Mouse (Mus musculus) forebrain, embryonic 14.5 days (tissue): ENCODE measurements around the gene Zfp575. TPM values are rescaled to one million over a fixed set of nuclear protein-coding genes. Genes with fewer than 3 reads are reported as not detected.
A peak's percentile ranks its signal among the peaks of the same experiment; 100 is the strongest.

Experiments
- ATAC-seq: fragments of 200-750 bp; cut with Nextera tagmentation; 2 replicates; pipeline ENCODE4 v1.8.0; 2017; ENCODE audit warnings: mild to moderate bottlenecking, moderate library complexity
- DNase-seq: peaks from one replicate; pipeline ENCODE4 v3.0.0-alpha.2; 2015; ENCODE audit warnings: low spot score
- H3K27ac ChIP-seq: fragments of 300-500 bp; sonication (generic); 2 replicates; pipeline ENCODE4 v1.5.1; 2014; ENCODE audit warnings: low read depth, mild to moderate bottlenecking, control low read depth, low read length, moderate library complexity
- H3K27me3 ChIP-seq: fragments of 300-500 bp; sonication (generic); replicated peaks from 2 replicates; pipeline ENCODE4 v1.6.1; 2014; ENCODE audit warnings: low read length, control low read depth, mixed read lengths; ENCODE audit not compliant: control insufficient read depth, insufficient read depth
- H3K36me3 ChIP-seq: fragments of 300-500 bp; sonication (generic); 2 replicates; pipeline ENCODE4 v1.6.1; 2014; ENCODE audit warnings: low read length, control low read depth; ENCODE audit not compliant: control insufficient read depth, insufficient read depth
- H3K4me1 ChIP-seq: fragments of 300-500 bp; sonication (generic); 2 replicates; pipeline ENCODE4 v1.6.1; 2014; ENCODE audit warnings: antibody characterized with exemption, low read length, control low read depth; ENCODE audit not compliant: control insufficient read depth, insufficient read depth
- H3K4me2 ChIP-seq: fragments of 300-500 bp; sonication (generic); 2 replicates; pipeline ENCODE4 v1.6.1; 2014; ENCODE audit warnings: mild to moderate bottlenecking, control low read depth, low read length
- H3K4me3 ChIP-seq: fragments of 300-500 bp; sonication (generic); 2 replicates; pipeline ENCODE4 v1.5.1; 2014; ENCODE audit warnings: low read depth, low read length, control low read depth
- H3K9ac ChIP-seq: fragments of 300-500 bp; sonication (generic); 2 replicates; pipeline ENCODE4 v1.6.1; 2014; ENCODE audit warnings: mild to moderate bottlenecking, low read length, control low read depth, moderate library complexity
- H3K9me3 ChIP-seq: fragments of 300-500 bp; sonication (generic); replicated peaks from 2 replicates; pipeline ENCODE4 v1.6.1; 2016; ENCODE audit warnings: low read length, control low read depth, mixed read lengths; ENCODE audit not compliant: control insufficient read depth
- WGBS: fragments of 180-500 bp; shearing (Covaris S2); extraction: QIAGEN DNeasy Blood & Tissue Kit; methylation state at CpG from one replicate; pipeline ENCODE4 v1.1.7; 2014; 5-methylcytosine and 5-hydroxymethylcytosine counted together
- polyA plus RNA-seq: library from polyadenylated mRNA; unstranded; fragments of >200 nt; fragmentation: Nextera tagmentation; extraction: Ambion mirVana; gene quantifications from 2 replicates; pipeline ENCODE4 v1.2.1, GENCODE M21; 2014

Gene Zfp575
- polyA plus RNA-seq, 1 experiment from 2014 or later: 3.3 TPM

DNA sequence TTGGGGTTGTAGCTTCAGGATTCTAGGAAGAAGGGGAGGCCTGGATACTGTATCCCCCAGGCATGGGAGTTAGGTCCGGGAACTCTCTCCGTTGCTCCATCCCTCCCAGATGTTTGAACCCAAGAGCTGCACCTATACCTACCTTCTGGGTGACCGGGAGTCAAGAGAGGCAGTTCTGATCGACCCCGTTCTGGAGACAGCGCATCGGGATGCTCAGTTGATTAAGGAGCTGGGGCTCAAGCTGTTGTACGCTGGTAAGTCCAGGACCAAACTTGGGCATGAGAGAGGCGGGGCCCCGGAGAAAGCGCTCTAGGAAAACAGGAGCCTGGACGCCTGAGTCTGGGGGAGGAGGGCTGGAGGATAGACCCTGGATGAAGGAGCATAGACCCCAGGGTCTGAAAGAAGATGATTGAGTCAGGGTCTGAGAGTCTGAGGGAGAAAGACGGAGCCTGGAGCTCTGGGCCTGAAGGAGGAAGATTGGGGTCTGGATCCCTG, 6.9 kb upstream of the Zfp575 start:
- DNase-seq (no peak), ATAC-seq (peak; percentile 15; the same call in 1 of the 2 replicates)
- no peaks in the 10 kb centered on the region for H3K9me3 ChIP-seq
- peak overlapping the region; percentile 69; the same call in 1 of the 2 replicates for H3K9ac ChIP-seq
- 3% methylated on average over 13 of the region's 13 CpGs for WGBS
- H3K4me2 ChIP-seq: peak overlapping the region; percentile 64
- no peak overlapping the region for H3K27ac ChIP-seq
- H3K4me1 ChIP-seq: peaks cover 7% of the 10 kb centered on the region; the same call in 1 of the 2 replicates
- no peaks in the 10 kb centered on the region for H3K27me3 ChIP-seq
- H3K36me3 ChIP-seq: no peaks in the 10 kb centered on the region
- peak overlapping the region; percentile 50 for H3K4me3 ChIP-seq

- H3K4me2 ChIP-seq: peak overlapping the region; percentile 64
- WGBS: 2% methylated on average over 39 of the region's 39 CpGs
These were observed 6.3 kb upstream of the Zfp575 start for GRCm38 (mm10) chr7:24593621-24594308.

GRCm38 (mm10) chr7:24592781-24593180, 5.3 kb upstream of the Zfp575 start:
- WGBS: 79% methylated on average over 6 of the region's 6 CpGs
- DNase-seq (no peak), ATAC-seq (no peak)
- no peak overlapping the region for H3K27ac ChIP-seq
- no peak overlapping the region for H3K4me3 ChIP-seq
- no peak overlapping the region for H3K4me2 ChIP-seq
- H3K9ac ChIP-seq: no peak overlapping the region
- no peaks in the 10 kb centered on the region for H3K27me3 ChIP-seq
- peaks cover 9% of the 10 kb centered on the region; the same call in 1 of the 2 replicates for H3K4me1 ChIP-seq
- no peaks in the 10 kb centered on the region for H3K36me3 ChIP-seq
- no peaks in the 10 kb centered on the region for H3K9me3 ChIP-seq

More at GRCm38 (mm10) chr7:24593621-24594308, 6.3 kb upstream of the Zfp575 start:
- DNase-seq (peak; percentile 72), ATAC-seq (peak; percentile 93)
- peak overlapping the region; percentile 69 for H3K9ac ChIP-seq
- no peaks in the 10 kb centered on the region for H3K27me3 ChIP-seq
- peak overlapping the region; percentile 50 for H3K4me3 ChIP-seq
- no peaks in the 10 kb centered on the region for H3K36me3 ChIP-seq
- H3K9me3 ChIP-seq: no peaks in the 10 kb centered on the region
- peaks cover 7% of the 10 kb centered on the region; the same call in 1 of the 2 replicates for H3K4me1 ChIP-seq
- no peak overlapping the region for H3K27ac ChIP-seq

DNA sequence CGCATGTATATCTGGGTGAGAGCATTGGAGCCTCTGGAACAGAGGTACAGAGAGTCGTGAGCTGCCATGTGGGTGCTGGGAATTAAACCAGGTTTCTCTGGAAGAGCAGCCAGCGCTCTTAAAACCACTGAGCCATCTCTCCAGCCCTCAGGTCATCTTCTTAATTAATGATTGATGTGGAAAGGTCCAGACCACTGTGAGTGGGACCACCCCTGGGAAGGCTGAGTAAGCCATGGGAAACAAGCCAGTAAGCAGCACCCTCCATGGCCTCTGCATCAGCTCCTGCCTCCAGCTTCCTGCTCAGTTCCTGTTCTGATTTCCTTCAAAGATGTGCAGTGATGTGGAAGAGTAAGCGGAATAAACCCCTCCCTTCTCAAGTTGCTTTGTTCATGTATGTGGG, 4.7 kb upstream of the Zfp575 start:
- H3K9ac ChIP-seq: no peak overlapping the region
- ATAC-seq: no peak
- no peak overlapping the region for H3K4me3 ChIP-seq
- H3K27ac ChIP-seq: no peak overlapping the region
- peaks cover 12% of the 10 kb centered on the region; the same call in 1 of the 2 replicates for H3K4me1 ChIP-seq
- H3K4me2 ChIP-seq: no peak overlapping the region
- no peak for DNase-seq
- no peaks in the 10 kb centered on the region for H3K27me3 ChIP-seq
- 61% methylated on average over 4 of the region's 4 CpGs for WGBS
- H3K9me3 ChIP-seq: no peaks in the 10 kb centered on the region
- no peaks in the 10 kb centered on the region for H3K36me3 ChIP-seq

- H3K9ac ChIP-seq: no peak overlapping the region
- ATAC-seq (no peak), DNase-seq (no peak)
- H3K27me3 ChIP-seq: peaks cover under 1% of the 10 kb centered on the region; the same call in 1 of the 2 replicates
- no peak overlapping the region for H3K4me2 ChIP-seq
- 74% methylated on average over 5 of the region's 5 CpGs for WGBS
- H3K36me3 ChIP-seq: no peaks in the 10 kb centered on the region
- H3K27ac ChIP-seq: no peak overlapping the region
- no peak overlapping the region for H3K4me3 ChIP-seq
- H3K4me1 ChIP-seq: peaks cover 12% of the 10 kb centered on the region; the same call in 1 of the 2 replicates
- no peaks in the 10 kb centered on the region for H3K9me3 ChIP-seq
These were observed 4.3 kb upstream of the Zfp575 start for GRCm38 (mm10) chr7:24591735-24592134.

DNA sequence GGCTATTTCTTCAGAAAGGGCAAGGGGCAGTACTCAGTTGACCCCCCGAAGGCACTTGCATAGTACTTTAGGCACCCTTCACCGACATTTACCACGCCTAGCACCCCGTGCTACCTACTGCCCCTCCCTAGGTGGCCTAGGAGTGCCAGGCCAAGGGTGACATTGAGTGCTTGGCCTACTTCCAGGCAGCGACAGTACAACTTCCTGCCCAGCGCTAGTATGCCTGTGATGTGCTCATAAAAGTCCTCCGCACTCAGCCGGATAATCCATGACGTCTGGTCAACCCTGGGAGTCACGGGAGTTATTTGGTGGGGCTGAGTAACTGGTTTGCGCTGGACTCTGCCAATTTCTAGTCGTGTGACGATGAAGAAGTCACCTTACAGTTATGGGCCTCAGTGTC, 895 bp upstream of the Zfp575 start:
- H3K36me3 ChIP-seq: no peaks in the 10 kb centered on the region
- H3K9ac ChIP-seq: no peak overlapping the region
- no peak overlapping the region for H3K4me3 ChIP-seq
- 91% methylated on average over 13 of the region's 13 CpGs for WGBS
- H3K9me3 ChIP-seq: no peaks in the 10 kb centered on the region
- no peak overlapping the region for H3K4me2 ChIP-seq
- H3K27ac ChIP-seq: no peak overlapping the region
- peaks cover 13% of the 10 kb centered on the region for H3K27me3 ChIP-seq
- ATAC-seq (no peak), DNase-seq (no peak)
- H3K4me1 ChIP-seq: peaks cover 7% of the 10 kb centered on the region; the same call in 1 of the 2 replicates

DNA sequence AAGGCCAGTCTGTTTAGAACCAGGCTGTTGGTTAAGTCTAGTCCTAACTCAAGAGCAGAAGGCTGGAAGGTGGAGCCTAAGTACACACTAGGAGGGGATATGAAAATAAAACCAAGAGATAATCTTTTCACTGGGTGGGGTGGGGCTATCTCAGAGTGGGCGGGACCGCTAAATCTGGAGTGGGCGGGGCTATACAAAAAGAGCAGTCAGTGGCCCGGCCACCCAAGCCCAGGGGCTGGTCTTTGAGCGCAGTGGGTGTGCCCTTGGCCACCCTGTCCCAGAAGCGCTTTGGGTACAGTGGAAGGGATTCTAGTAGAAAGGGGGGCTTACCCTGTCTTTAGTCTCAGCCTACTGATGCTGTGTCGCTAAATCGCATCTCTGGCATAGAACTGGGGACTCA, 613 bp downstream of the Zfp575 start:
- Histone ChIP-seq H3K36me3 (no peaks in the 10 kb centered on the region), H3K27ac (no peak overlapping the region), H3K4me1 (0 out of 2 replicates have a peak, but pooled peaks cover 5% of the 10 kb centered on the region), H3K4me3 (peak overlapping the region; percentile 47), H3K9me3 (no peaks in the 10 kb centered on the region), H3K4me2 (peak overlapping the region; percentile 75), H3K27me3 (peaks cover 13% of the 10 kb centered on the region), H3K9ac (peak overlapping the region; percentile 84)
- peak; percentile 44; the same call in 1 of the 2 replicates for ATAC-seq
- WGBS: 10% methylated on average over 8 of the region's 8 CpGs
- DNase-seq: no peak

- Histone ChIP-seq H3K27me3 (peaks cover 13% of the 10 kb centered on the region), H3K4me1 (0 out of 2 replicates have a peak, but pooled peaks cover 5% of the 10 kb centered on the region), H3K27ac (no peak overlapping the region), H3K36me3 (no peaks in the 10 kb centered on the region), H3K9ac (no peak overlapping the region), H3K4me3 (no peak overlapping the region), H3K9me3 (no peaks in the 10 kb centered on the region), H3K4me2 (no peak overlapping the region)
- 55% methylated on average over 16 of the region's 16 CpGs for WGBS
- DNase-seq (no peak), ATAC-seq (no peak)
These were observed 1.4 kb downstream of the Zfp575 start for GRCm38 (mm10) chr7:24585995-24586394.

DNA sequence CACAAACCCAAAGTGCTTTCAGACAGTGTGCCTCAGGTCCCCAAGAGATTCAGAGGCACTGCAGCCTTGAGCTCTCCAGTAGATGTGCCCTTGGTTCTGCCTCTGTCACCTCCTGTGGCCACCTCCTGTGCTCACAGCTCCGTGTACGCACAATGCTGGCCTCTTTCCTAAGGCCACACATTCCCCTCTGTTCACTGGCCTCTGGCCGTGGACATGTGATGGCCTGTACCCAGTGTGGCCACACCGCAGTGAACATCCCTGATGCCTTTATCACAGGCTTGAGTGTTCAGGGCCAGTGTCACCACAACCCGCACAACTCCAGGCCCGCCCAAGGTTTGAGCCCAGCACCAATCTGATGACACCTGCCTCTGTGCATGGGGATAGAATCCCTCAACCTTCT, 2.6 kb downstream of the Zfp575 start:
- no peak for ATAC-seq
- H3K27me3 ChIP-seq: peaks cover 13% of the 10 kb centered on the region
- no peak overlapping the region for H3K9ac ChIP-seq
- no peak overlapping the region for H3K27ac ChIP-seq
- DNase-seq: no peak
- no peak overlapping the region for H3K4me3 ChIP-seq
- no peaks in the 10 kb centered on the region for H3K9me3 ChIP-seq
- H3K4me2 ChIP-seq: no peak overlapping the region
- no peaks in the 10 kb centered on the region for H3K36me3 ChIP-seq
- 0 out of 2 replicates have a peak, but pooled peaks cover 5% of the 10 kb centered on the region for H3K4me1 ChIP-seq
- WGBS: 93% methylated on average over 6 of the region's 6 CpGs
